Mouse (Mus musculus) induced T-regulatory cell, adult 2 months (primary cell): Measurements from ENCODE around the gene Rap1a.
"Not testable (repeated sequence)": the region's sequence is repeated elsewhere in the genome, so short reads cannot be mapped to it uniquely, and the experiment has no call there.

Experiments
- DNase-seq: peaks from one replicate; pipeline ENCODE4 v3.0.0-alpha.2; 2012; ENCODE audit warnings: low read depth

Gene Rap1a

GRCm38 (mm10) chr3:105717856-105718555, 83.1 kb downstream of the Rap1a start:
- DNase-seq, result no peak

- no peak for DNase-seq
Measured at GRCm38 (mm10) chr3:105716353-105717000, 84.7 kb downstream of the Rap1a start.

DNA sequence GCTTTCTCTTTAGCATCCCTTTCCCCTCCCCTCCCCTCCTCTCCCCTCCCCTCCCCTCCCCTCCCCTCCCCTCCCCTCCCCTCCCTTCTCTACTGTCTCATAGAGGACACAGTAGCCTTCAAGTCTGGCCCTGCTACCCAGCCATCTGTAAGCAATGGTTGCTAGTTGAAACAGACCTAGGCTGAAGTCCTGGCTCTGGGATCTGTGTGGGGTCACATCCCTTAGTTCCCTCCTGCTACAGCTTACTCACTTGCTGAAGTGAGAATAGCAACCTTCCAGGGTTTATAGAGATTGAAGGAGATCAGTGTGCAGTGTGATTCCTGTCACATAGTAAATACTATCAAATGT, 86.3 kb downstream of the Rap1a start:
- DNase-seq, result no peak

DNA sequence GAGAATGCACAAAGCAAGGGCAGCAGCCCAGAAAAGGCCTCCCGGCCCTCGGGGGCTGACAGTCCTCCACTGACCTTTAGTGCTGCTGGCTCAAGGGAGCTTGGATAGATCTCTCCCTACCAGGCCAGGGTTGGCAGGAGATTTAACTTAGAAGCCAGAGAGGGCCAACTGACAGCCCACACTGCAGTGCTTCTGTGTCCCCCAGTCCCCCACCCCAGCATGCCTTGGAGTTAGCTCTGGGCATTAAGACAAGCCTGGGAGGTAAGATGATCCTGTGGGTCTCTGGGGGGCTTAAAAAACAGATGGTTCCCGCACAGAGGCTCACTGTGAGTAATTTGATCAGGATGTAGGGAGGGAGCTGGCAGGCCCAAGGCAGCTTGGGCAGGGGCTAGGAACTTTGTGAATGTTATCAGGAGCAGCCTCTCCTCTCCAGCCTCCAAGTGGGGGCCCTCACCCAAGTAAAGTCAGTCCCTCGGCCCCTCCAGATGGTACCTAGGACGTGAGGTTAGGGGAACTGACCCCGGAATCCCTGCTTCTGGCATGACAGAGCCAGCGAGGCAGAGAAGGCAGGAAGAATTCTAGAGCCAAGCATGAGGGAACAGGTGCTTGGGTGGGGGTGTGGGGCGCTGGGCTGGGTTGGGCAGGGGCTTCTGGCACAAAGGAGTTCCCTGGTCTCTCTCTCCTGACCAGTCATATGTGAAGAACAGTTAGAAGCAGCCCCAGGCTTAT, 86.9 kb downstream of the Rap1a start:
- no peak for DNase-seq

DNA sequence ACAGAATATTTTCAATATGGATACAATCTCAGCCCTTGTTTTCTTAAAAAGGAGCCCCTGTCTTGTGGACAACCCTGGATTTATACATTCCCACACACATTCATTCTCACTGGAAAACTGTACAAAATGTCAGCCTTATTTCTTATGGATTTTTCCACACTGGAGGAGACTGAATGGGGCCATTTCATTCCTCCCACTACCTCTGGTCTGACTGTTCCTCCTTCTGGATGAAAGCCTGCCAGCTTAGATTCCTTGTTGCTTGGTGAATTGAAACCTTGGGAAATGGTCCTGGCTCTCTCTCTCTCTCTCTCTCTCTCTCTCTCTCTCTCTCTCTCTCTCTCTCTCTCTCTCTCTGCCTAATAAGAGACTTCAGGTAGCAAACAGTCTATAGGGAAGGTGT, 88.3 kb downstream of the Rap1a start:
- no peak for DNase-seq

GRCm38 (mm10) chr3:105711741-105712140, 89.4 kb downstream of the Rap1a start:
- no peak for DNase-seq

DNA sequence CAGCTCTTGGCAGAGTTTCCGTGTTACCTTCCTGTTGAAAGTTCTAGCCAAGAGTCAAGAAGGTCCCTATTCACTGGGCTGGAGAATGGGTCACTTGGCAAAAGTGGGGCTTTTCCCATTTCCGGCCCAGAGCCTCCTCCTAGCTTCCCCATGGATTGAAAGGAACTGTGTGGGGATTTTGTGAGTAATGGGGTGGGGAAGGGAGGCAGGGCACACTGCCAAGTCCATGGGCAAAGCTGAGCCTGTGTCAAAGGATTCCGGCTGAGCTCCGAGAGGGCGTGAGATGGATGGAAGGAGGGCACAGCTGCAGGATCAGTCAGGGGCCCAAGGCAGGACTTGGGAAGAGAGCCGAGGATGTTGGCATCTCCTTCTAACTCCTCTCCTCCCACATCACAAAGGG, 90.9 kb downstream of the Rap1a start:
- no peak for DNase-seq

DNA sequence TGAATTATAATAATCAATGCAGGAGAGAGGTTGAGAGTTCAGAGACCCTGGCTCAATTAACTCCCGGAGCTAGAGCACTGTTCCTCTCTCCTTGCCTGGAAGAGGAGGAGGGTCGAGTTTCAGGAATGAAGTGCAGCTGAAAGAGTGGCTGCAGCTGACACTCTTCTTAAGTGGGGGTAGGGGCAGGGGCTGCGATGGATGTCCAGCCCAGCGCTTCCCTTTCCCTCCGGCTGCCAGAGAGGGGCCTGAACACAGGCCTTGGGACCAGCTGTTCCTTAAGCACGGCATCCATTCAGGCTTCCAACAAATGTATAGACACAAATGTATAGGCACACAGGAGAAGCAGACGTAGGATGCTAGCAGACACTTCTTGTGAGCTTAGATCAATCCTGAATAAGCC, 93.5 kb downstream of the Rap1a start:
- no peak for DNase-seq

DNA sequence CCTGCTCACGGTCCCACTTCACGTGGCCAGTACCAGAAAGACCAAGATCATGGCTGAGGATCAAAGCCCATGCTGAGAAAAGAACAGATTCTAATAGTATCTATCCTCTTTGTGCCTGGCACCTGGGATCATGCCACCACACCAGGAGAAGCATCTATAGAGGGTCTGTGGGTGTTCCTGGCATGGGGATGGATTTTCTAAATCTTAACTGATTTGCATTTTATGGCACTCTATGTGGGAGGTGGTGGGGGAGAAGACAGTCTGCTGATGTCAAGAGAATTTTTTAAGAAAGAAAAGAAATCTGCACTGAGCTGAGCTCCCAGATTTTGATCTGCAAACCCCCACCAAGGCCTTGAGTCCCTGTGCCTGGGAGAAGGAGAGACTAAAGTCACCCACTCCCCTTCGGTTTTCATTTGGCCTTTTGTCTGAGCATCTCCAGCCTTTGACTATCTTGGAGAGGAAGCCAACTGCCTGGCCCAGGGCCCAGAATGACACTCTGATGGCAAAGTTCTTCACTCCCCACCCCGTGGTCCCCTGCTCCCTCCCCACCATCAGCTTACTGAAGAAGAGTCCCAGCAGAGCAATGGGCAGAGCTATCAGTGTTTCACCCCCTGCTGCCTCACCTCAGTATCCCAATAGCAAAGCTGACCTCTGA, 94.6 kb downstream of the Rap1a start:
- DNase-seq, result no peak

DNA sequence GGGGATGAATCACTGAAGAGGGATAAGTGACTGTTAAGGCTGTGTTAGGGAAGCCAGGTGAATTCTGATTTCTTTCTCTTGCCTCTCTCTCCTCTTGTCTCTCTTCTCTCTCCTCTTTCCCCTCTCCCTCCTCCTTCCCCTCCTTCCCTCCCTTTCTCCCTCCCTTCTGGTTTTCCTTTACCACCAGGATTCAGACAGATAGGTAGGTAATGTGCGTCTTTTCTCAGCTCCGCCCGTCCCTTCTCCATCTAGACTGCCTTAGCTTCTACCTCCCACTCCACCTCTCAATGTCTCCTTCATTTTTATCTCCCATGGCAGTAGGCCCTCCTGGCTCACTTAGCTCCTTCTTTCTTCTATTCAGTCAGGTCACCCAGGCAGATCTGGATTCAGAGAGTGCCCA, 95.6 kb downstream of the Rap1a start:
- DNase-seq, result no peak

DNA sequence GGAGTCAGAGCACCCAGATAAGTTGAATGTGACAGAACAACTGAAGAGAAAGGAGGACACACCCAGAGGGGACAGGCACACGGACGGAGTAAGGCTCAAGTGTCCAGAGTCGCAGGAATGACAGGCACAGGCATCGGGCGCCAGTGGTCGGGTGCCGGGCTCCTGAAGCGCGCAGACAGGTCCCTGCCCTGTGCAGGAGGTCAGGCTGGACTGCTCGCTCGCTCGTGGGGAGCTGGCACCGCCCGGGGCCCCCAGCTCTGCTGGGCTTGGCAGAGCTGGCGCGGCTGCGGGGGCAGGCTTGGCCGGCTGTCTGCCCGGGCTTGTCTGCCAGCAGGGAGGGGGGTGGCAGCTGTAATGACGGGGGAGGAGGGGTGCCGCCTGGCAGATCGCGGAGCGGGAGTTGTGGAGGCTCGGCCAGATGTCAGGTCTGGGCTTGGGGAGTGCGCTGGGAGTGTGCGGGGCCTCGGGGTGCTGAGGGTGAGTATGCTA, 96.0 kb downstream of the Rap1a start:
- DNase-seq, result no peak

GRCm38 (mm10) chr3:105704031-105705008, 96.8 kb downstream of the Rap1a start, which contains the start of gene Inka2:
Gene Inka2 (plus strand): TSS chr3:105704599.
- peak; percentile 84 for DNase-seq

- DNase-seq, result no peak
Measured at GRCm38 (mm10) chr3:105703571-105703970, 97.6 kb downstream of the Rap1a start.

- no peak for DNase-seq
Measured at GRCm38 (mm10) chr3:105701399-105701798, 99.7 kb downstream of the Rap1a start.

GRCm38 (mm10) chr3:105700786-105701185, 100.3 kb downstream of the Rap1a start:
- DNase-seq, result not testable (repeated sequence)

- no peak for DNase-seq
Measured at GRCm38 (mm10) chr3:105699241-105699933, 101.7 kb downstream of the Rap1a start.

- no peak for DNase-seq
Measured at GRCm38 (mm10) chr3:105698311-105698710, 102.8 kb downstream of the Rap1a start.

GRCm38 (mm10) chr3:105697148-105697441, 104.0 kb downstream of the Rap1a start:
- no peak for DNase-seq

- no peak for DNase-seq
Measured at GRCm38 (mm10) chr3:105696387-105697147, 104.6 kb downstream of the Rap1a start.
